In genomic region chr11:111170174-111170800, GRCm38 (mm10) we compare ENCODE assay signal across 18 mouse cellular contexts.
DNase-seq lines count a peak whose midpoint lies in the region; ATAC-seq lines count a peak whose summit lies in the region.
"Had no signal": no experiment of that assay in that cellular context is flagged by ENCODE, and none has a peak within 500 bp of the region (broad histone marks: within the 10 kb centered on the region; RNA-seq: fewer than 3 reads in every experiment).

No protein-coding gene starts in this region.

- 0 out of 2 replicates have a peak, but pooled peaks have one; percentile 22 for ATAC-seq in common myeloid progenitor, adult 5-6 weeks (replicated peaks; ENCODE audit: low read depth, poor library complexity, severe bottlenecking)
- peak; percentile 50 for ATAC-seq in megakaryocyte progenitor cell, adult 5-6 weeks (replicated peaks; ENCODE audit: poor library complexity)
- ATAC-seq: forebrain, embryonic 14.5 days; inflammation-experienced regulatory T-cells, adult 6 months; midbrain, embryonic 13.5 days had no signal

- DNase-seq in cerebellum, postnatal 10 days: peak; percentile 42 to 69
- DNase-seq in cerebellum, adult 8-10 months: no peak
- DNase-seq in lung, postnatal 14 days: peak; percentile 1
- DNase-seq in urinary bladder, postnatal 36 days (ENCODE audit: low spot score in 2 of 2): no peak
- DNase-seq in frontal cortex, adult 2 months (ENCODE audit: extremely low spot score in 1 of 2, low spot score in 1 of 2): no peak
- DNase-seq: adrenal gland, adult 8-10 months; cerebellum, adult 2 months; gastrocnemius, adult 2 months; heart, postnatal 14 days; kidney, adult 18-20 months; kidney, postnatal 36 days; liver, embryonic 13.5 days; right cerebral cortex, postnatal 14 days had no signal

Comparison
In these comparisons a context has a peak if more than half of its experiments do, and no peak if none do; other contexts are left out.
1. DNase-seq: peak in cerebellum, postnatal 10 days (2 of 2) and lung, postnatal 14 days (single experiment); none in cerebellum, adult 8-10 months (single experiment), urinary bladder, postnatal 36 days (0 of 2) and frontal cortex, adult 2 months (0 of 2).